Mouse (Mus musculus) common myeloid progenitor, adult 5-6 weeks (primary cell): ENCODE measurements around the gene Tcaf2. TPM values are rescaled to one million over a fixed set of nuclear protein-coding genes. Genes with fewer than 3 reads are reported as not detected.

Experiments used
- ATAC-seq: replicated peaks from 2 replicates; pipeline ENCODE4 v1.8.0; 2016; ENCODE audit warnings: low read depth, mild to moderate bottlenecking, moderate TSS enrichment, inconsistent platforms; ENCODE audit not compliant: poor library complexity, severe bottlenecking
- total RNA-seq: library from RNA; stranded (forward); fragments of 200-1000, 187-1606 nt; gene quantifications from 2 replicates; pipeline ENCODE4 v1.2.3, GENCODE M21; 2017

Gene Tcaf2
- total RNA-seq, 1 experiment from 2014 or later: under 0.01 TPM

DNA sequence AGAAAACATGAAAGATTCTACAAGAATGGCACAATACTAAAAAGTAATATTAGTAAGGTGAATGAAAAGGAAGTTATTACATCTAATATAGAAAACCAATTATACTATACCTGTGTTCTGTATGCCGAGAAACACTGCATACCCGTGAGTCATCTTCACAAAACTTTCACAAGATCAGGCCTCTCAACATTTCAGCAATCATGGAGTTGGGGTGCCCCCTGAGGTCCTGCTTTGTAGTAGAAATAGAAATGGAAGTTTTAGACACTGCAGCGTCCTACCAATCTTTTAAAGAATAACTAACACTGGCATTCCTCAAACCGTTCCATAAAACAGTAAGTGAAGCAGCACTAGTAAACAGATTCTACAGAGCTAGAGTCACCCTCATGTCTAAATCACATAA lies 66.4 kb downstream of the Tcaf2 start:
- no peak for ATAC-seq

DNA sequence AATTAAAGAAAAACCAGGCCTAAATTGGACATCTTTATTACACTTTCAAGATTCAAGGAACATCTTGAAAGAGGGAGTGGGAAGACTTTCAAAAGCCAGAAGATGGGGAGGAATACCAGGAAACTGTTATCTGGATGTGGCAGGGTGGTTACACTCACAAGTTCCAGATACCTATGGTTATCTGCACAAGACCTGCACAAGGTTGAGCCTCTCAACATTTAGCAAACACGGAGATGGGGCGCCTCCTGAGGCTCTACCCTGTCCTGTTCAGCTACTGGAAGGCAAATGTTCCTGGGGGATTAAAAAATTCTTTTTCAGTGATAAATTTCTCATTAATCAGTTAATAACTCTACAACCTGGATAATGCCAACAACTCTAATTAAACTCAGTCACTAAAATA lies 67.6 kb downstream of the Tcaf2 start:
- ATAC-seq: no peak

Other genes with a start within 250 kb of the Tcaf2 start
- gene Tas2r143, start 245.0 kb downstream of the Tcaf2 start, total RNA-seq: not detected in 2 replicates
- not detected in 2 replicates for gene Tas2r135, start 239.8 kb downstream of the Tcaf2 start, total RNA-seq
- not detected in 2 replicates for gene Tas2r126, start 210.7 kb downstream of the Tcaf2 start, total RNA-seq
- not detected in 2 replicates for gene Olfr458, start 180.1 kb downstream of the Tcaf2 start, total RNA-seq
- gene Olfr457, start 168.9 kb downstream of the Tcaf2 start, total RNA-seq: not detected in 2 replicates
- gene Olfr456, start 158.0 kb downstream of the Tcaf2 start, total RNA-seq: not detected in 2 replicates
- not detected in 2 replicates for gene Olfr455, start 97.7 kb downstream of the Tcaf2 start, total RNA-seq
- not detected in 2 replicates for gene Tcaf3, start 47.6 kb downstream of the Tcaf2 start, total RNA-seq
- 0.97 and 4.2 TPM in 2 replicates for gene Tcaf1, start 64.8 kb upstream of the Tcaf2 start, total RNA-seq
- not detected in 2 replicates for gene Olfr453, start 94.1 kb upstream of the Tcaf2 start, total RNA-seq
- gene Olfr38, start 111.2 kb upstream of the Tcaf2 start, total RNA-seq: not detected in 2 replicates
- gene Olfr452, start 139.8 kb upstream of the Tcaf2 start, total RNA-seq: not detected in 2 replicates
- gene Olfr450, start 166.7 kb upstream of the Tcaf2 start, total RNA-seq: not detected in 2 replicates
- not detected in 2 replicates for gene Olfr449, start 189.1 kb upstream of the Tcaf2 start, total RNA-seq
- gene Olfr448, start 245.2 kb upstream of the Tcaf2 start, total RNA-seq: not detected in 2 replicates